Mouse (Mus musculus): ENCODE measurements around the gene Mocs1.

Gene Mocs1

GRCm38 (mm10) chr17:49428239-49428688, at the start of gene Mocs1:
Gene Mocs1, plus strand, starts transcription at chr17:49428362.
- peak; percentile 97 for DNase-seq (ENCODE audit: low read depth, low spot score)

GRCm38 (mm10) chr17:49379645-49380044, 48.5 kb upstream of the Mocs1 start:
- no peak for DNase-seq (ENCODE audit: low read depth, low spot score)

GRCm38 (mm10) chr17:49384217-49384943, 43.8 kb upstream of the Mocs1 start:
- DNase-seq (ENCODE audit: low read depth, low spot score) = peak; percentile 16

- no peak for DNase-seq (ENCODE audit: low read depth, low spot score)
Observed at GRCm38 (mm10) chr17:49387741-49388140, 40.4 kb upstream of the Mocs1 start.

- no peak for DNase-seq (ENCODE audit: low read depth, low spot score)
Observed at GRCm38 (mm10) chr17:49392751-49393150, 35.4 kb upstream of the Mocs1 start.

GRCm38 (mm10) chr17:49394836-49395235, 33.3 kb upstream of the Mocs1 start:
- DNase-seq (ENCODE audit: low read depth, low spot score) = peak; percentile 50

GRCm38 (mm10) chr17:49399605-49400004, 28.6 kb upstream of the Mocs1 start:
- no peak for DNase-seq (ENCODE audit: low read depth, low spot score)

GRCm38 (mm10) chr17:49400130-49400529, 28.0 kb upstream of the Mocs1 start:
- peak; percentile 91 for DNase-seq (ENCODE audit: low read depth, low spot score)

- no peak for DNase-seq (ENCODE audit: low read depth, low spot score)
Observed at GRCm38 (mm10) chr17:49403151-49403550, 25.0 kb upstream of the Mocs1 start.

- DNase-seq (ENCODE audit: low read depth, low spot score) = no peak
Observed at GRCm38 (mm10) chr17:49405927-49406326, 22.2 kb upstream of the Mocs1 start.

GRCm38 (mm10) chr17:49412974-49413373, 15.2 kb upstream of the Mocs1 start:
- DNase-seq (ENCODE audit: low read depth, low spot score) = no peak

- peak; percentile 33 for DNase-seq (ENCODE audit: low read depth, low spot score)
Observed at GRCm38 (mm10) chr17:49413554-49413953, 14.6 kb upstream of the Mocs1 start.

GRCm38 (mm10) chr17:49416228-49416627, 11.9 kb upstream of the Mocs1 start:
- no peak for DNase-seq (ENCODE audit: low read depth, low spot score)

GRCm38 (mm10) chr17:49419813-49420212, 8.3 kb upstream of the Mocs1 start:
- DNase-seq (ENCODE audit: low read depth, low spot score) = no peak

- DNase-seq (ENCODE audit: low read depth, low spot score) = peak; percentile 38
Observed at GRCm38 (mm10) chr17:49422286-49423066, 5.7 kb upstream of the Mocs1 start.

GRCm38 (mm10) chr17:49423067-49423325, 5.2 kb upstream of the Mocs1 start:
- no peak for DNase-seq (ENCODE audit: low read depth, low spot score)

- no peak for DNase-seq (ENCODE audit: low read depth, low spot score)
Observed at GRCm38 (mm10) chr17:49423872-49424271, 4.3 kb upstream of the Mocs1 start.

- peak; percentile 24 for DNase-seq (ENCODE audit: low read depth, low spot score)
Observed at GRCm38 (mm10) chr17:49427631-49428238, 427 bp upstream of the Mocs1 start.

- DNase-seq (ENCODE audit: low read depth, low spot score) = peak; percentile 46
Observed at GRCm38 (mm10) chr17:49428751-49429415, 721 bp downstream of the Mocs1 start.

GRCm38 (mm10) chr17:49429471-49430129, 1.4 kb downstream of the Mocs1 start:
- no peak for DNase-seq (ENCODE audit: low read depth, low spot score)

- no peak for DNase-seq (ENCODE audit: low read depth, low spot score)
Observed at GRCm38 (mm10) chr17:49430136-49430535, 2.0 kb downstream of the Mocs1 start.

GRCm38 (mm10) chr17:49431176-49431575, 3.0 kb downstream of the Mocs1 start:
- DNase-seq (ENCODE audit: low read depth, low spot score) = no peak
